Comparison of ENCODE assay signal across 9 mouse cellular contexts in the genomic region with DNA sequence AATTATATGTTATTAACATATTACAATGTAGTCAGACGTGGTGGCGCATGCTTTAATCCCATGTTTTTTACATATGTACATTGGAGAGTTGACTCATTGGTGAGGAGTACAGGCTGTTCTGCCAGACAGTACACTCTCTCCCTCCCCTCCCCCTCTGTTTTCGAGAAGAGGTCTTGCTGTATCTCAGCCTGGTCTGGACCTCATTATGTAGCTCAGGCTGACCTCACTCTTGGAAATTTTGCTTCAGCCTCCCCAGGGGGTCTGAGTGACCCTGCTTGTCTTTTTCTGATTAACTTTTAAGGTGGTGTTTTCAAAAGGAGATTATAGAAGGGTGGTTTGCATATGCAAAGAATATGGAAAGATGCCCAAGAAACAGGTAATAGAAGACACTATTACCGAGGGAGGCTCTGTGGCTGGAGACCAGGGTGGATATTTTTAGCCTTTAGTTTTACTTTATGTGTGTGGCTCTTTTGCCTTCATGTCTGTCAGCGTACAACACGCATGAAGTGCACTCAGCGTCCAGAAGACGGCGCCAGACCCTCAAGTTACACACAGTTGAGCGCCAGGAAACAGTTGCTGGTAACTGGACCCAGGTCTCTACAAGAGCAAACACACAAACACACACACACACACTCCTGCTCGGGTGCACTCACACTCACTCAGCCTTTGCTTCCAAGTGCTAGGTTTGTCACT. TPM values are rescaled to one million over a fixed set of nuclear protein-coding genes. Genes with fewer than 3 reads are reported as not detected.
DNase-seq lines count a peak whose midpoint lies in the region; ATAC-seq and TF ChIP-seq lines count a peak whose summit lies in the region.
"Had no signal": no experiment of that assay in that cellular context is flagged by ENCODE, and none has a peak within 500 bp of the region (broad histone marks: within the 10 kb centered on the region; RNA-seq: fewer than 3 reads in every experiment).

No protein-coding gene starts in this region.

- H3K4me3 ChIP-seq in forebrain, embryonic 10.5 days, result no peak overlapping the region
- H3K4me3 ChIP-seq in forebrain, embryonic 13.5 days, result no peak overlapping the region
- no peak overlapping the region for H3K4me3 ChIP-seq in limb, embryonic 14.5 days (replicated peaks; ENCODE audit: low read length)
- H3K4me3 ChIP-seq: midbrain, embryonic 12.5 days had no signal

- peaks cover 18% of the 10 kb centered on the region for H3K4me1 ChIP-seq in forebrain, embryonic 10.5 days
- H3K4me1 ChIP-seq in forebrain, embryonic 13.5 days, result no peaks in the 10 kb centered on the region
- no peaks in the 10 kb centered on the region for H3K4me1 ChIP-seq in limb, embryonic 14.5 days (ENCODE audit: control insufficient read depth, insufficient read depth, low read length)
- H3K4me1 ChIP-seq: midbrain, embryonic 12.5 days had no signal

- H3K27me3 ChIP-seq in forebrain, embryonic 10.5 days (ENCODE audit: poor library complexity, severe bottlenecking), result peaks cover 10% of the 10 kb centered on the region; the same call in 1 of the 2 replicates
- no peaks in the 10 kb centered on the region for H3K27me3 ChIP-seq in forebrain, embryonic 13.5 days
- no peaks in the 10 kb centered on the region for H3K27me3 ChIP-seq in limb, embryonic 14.5 days (ENCODE audit: control insufficient read depth, insufficient read depth, low read length)
- H3K27me3 ChIP-seq: midbrain, embryonic 12.5 days had no signal

- H3K9ac ChIP-seq in forebrain, embryonic 13.5 days, result no peak overlapping the region
- no peak overlapping the region for H3K9ac ChIP-seq in limb, embryonic 14.5 days (ENCODE audit: low read depth, low read length, severe bottlenecking)
- H3K9ac ChIP-seq: midbrain, embryonic 12.5 days had no signal

- H3K36me3 ChIP-seq in forebrain, embryonic 10.5 days (replicated peaks), result no peaks in the 10 kb centered on the region
- H3K36me3 ChIP-seq in forebrain, embryonic 13.5 days (ENCODE audit: poor library complexity, severe bottlenecking), result no peaks in the 10 kb centered on the region
- no peaks in the 10 kb centered on the region for H3K36me3 ChIP-seq in limb, embryonic 14.5 days (ENCODE audit: control insufficient read depth, insufficient read depth, low read length)
- H3K36me3 ChIP-seq: midbrain, embryonic 12.5 days had no signal

- H3K27ac ChIP-seq in forebrain, embryonic 10.5 days, result no peak overlapping the region
- H3K27ac ChIP-seq in forebrain, embryonic 13.5 days, result no peak overlapping the region
- H3K27ac ChIP-seq in limb, embryonic 14.5 days (replicated peaks; ENCODE audit: low read depth, low read length), result no peak overlapping the region
- H3K27ac ChIP-seq: midbrain, embryonic 12.5 days had no signal

- no peak for ATAC-seq in forebrain, embryonic 13.5 days
- ATAC-seq in limb, embryonic 14.5 days (ENCODE audit: low FRiP score, low read depth), result no peak

- H3K4me2 ChIP-seq in forebrain, embryonic 13.5 days, result no peak overlapping the region
- no peak overlapping the region for H3K4me2 ChIP-seq in limb, embryonic 14.5 days (replicated peaks; ENCODE audit: low read depth, low read length, severe bottlenecking)
- H3K4me2 ChIP-seq: midbrain, embryonic 12.5 days had no signal

- peak; percentile 38 for DNase-seq in forebrain, embryonic 10.5 days (ENCODE audit: extremely low spot score, low spot score)
- DNase-seq in 3T3-L1 (ENCODE audit: low read depth, low spot score), result peak; percentile 60
- DNase-seq in embryo, embryonic 11 days, result peak; percentile 62
- DNase-seq in limb, embryonic 14.5 days (ENCODE audit: low spot score), result peak; percentile 33
- DNase-seq in left cerebral cortex, adult 9 months (ENCODE audit: low spot score in 2 of 2), result no peak
- no peak for DNase-seq in spleen, postnatal 14 days (ENCODE audit: low spot score in 2 of 2)
- no peak for DNase-seq in ovary, postnatal 36 days (ENCODE audit: low spot score)

- TF ChIP-seq POLR2A in limb, embryonic 14.5 days (IDR thresholded peaks at IDR 0.05; ENCODE audit: borderline replicate concordance, extremely low read depth, insufficient read depth, insufficient read length), result no peak

- no peaks in the 10 kb centered on the region for H3K9me3 ChIP-seq in forebrain, embryonic 10.5 days
- H3K9me3 ChIP-seq in forebrain, embryonic 13.5 days (replicated peaks), result no peaks in the 10 kb centered on the region
- no peaks in the 10 kb centered on the region for H3K9me3 ChIP-seq in limb, embryonic 14.5 days (ENCODE audit: control insufficient read depth, low read length)
- H3K9me3 ChIP-seq: midbrain, embryonic 12.5 days had no signal

- WGBS in forebrain, embryonic 10.5 days, result 45% methylated on average over 11 of the region's 11 CpGs
- 46% methylated on average over 11 of the region's 11 CpGs for WGBS in forebrain, embryonic 13.5 days
- WGBS in limb, embryonic 14.5 days, result 45% methylated on average over 11 of the region's 11 CpGs

RNA-seq across cellular contexts. Expression of gene Stk38, which starts 10.6 kb away (rescaled TPM):
- 117 and 119 TPM in 2 replicates for polyA plus RNA-seq in forebrain, embryonic 10.5 days (2016; fragmentation: Nextera tagmentation; extraction: Ambion mirVana)
- polyA plus RNA-seq in forebrain, embryonic 13.5 days (2015; fragmentation: Nextera tagmentation; extraction: Ambion mirVana), result 128 and 136 TPM in 2 replicates
- polyA plus RNA-seq in limb, embryonic 14.5 days (2012; rRNA removed), result 115 TPM in 2 replicates
- 86.6 and 99.3 TPM in 2 replicates for polyA plus RNA-seq in limb, embryonic 14.5 days (2014; fragmentation: Nextera tagmentation; extraction: Ambion mirVana)

RNA-seq across cellular contexts. Expression of gene Srsf3, which starts 14.0 kb away (rescaled TPM):
- 884 TPM in 2 replicates for polyA plus RNA-seq in forebrain, embryonic 10.5 days (2016; fragmentation: Nextera tagmentation; extraction: Ambion mirVana)
- polyA plus RNA-seq in forebrain, embryonic 13.5 days (2015; fragmentation: Nextera tagmentation; extraction: Ambion mirVana), result 751 and 753 TPM in 2 replicates
- polyA plus RNA-seq in limb, embryonic 14.5 days (2012; rRNA removed), result 385 and 390 TPM in 2 replicates
- 561 and 596 TPM in 2 replicates for polyA plus RNA-seq in limb, embryonic 14.5 days (2014; fragmentation: Nextera tagmentation; extraction: Ambion mirVana)

Comparison
In these comparisons a context has a peak if more than half of its experiments do, and no peak if none do; other contexts are left out.
1. DNase-seq: peak in forebrain, embryonic 10.5 days (single experiment), 3T3-L1 (single experiment), embryo, embryonic 11 days (single experiment) and limb, embryonic 14.5 days (single experiment); none in left cerebral cortex, adult 9 months (0 of 2), spleen, postnatal 14 days (0 of 2) and ovary, postnatal 36 days (single experiment).